Mouse (Mus musculus): ENCODE data around the gene Htr7. TPM values are rescaled to one million over a fixed set of nuclear protein-coding genes. Genes with fewer than 3 reads are reported as not detected.

Htr7 gene
- total RNA-seq (2021) (under 1 TPM; 0.39 to 0.42 TPM), polyA plus RNA-seq (2012; rRNA removed) (0.41 TPM in 2 replicates)
- long read RNA-seq = 0 reads

GRCm38 (mm10) chr19:36057231-36057811, at the start of gene Htr7:
Gene Htr7, minus strand, starts transcription at chr19:36057507.
- WGBS = 2% methylated on average over 83 of the region's 86 CpGs
- Histone ChIP-seq H3K4me3 (peak within 1 kb of the TSS; percentile 31; the same call in 1 of the 2 replicates), H3K36me3 (ENCODE audit: control insufficient read depth, insufficient read depth, low read length) (no peaks in the 10 kb centered on the region), H3K9ac (ENCODE audit: low read depth, low read length) (no peak within 1 kb of the TSS; the same call in 1 of the 2 replicates), H3K27me3 (ENCODE audit: control insufficient read depth, insufficient read depth, low read length) (peaks cover 8% of the 10 kb centered on the region), H3K27ac (no peak within 1 kb of the TSS), H3K4me1 (ENCODE audit: control insufficient read depth, insufficient read depth, low read length) (no peaks in the 10 kb centered on the region), H3K79me2 (replicated peaks; ENCODE audit: control insufficient read depth, insufficient read depth, low read length) (no peaks in the 10 kb centered on the region)
- intact Hi-C loops (cut with DNase I) = no loop called here
- peak; percentile 19 to 37 for DNase-seq
- TF ChIP-seq POLR2A (IDR thresholded peaks at IDR 0.05; ENCODE audit: insufficient read depth, low read depth, low read length) = no peak
- TF ChIP-seq CTCF (IDR thresholded peaks at IDR 0.05) = peak; percentile 33
- no peak for TF ChIP-seq EP300 (IDR thresholded peaks at IDR 0.05; ENCODE audit: insufficient read depth, low read depth, low read length)

- 67% methylated on average over 5 of the region's 5 CpGs for WGBS
- H3K36me3 ChIP-seq (ENCODE audit: control insufficient read depth, insufficient read depth, low read length) = no peaks in the 10 kb centered on the region
- no peak overlapping the region for H3K9ac ChIP-seq (ENCODE audit: low read depth, low read length)
- TF ChIP-seq POLR2A (IDR thresholded peaks at IDR 0.05; ENCODE audit: insufficient read depth, low read depth, low read length) = no peak
- no peak for TF ChIP-seq CTCF (IDR thresholded peaks at IDR 0.05)
- no peak for TF ChIP-seq EP300 (IDR thresholded peaks at IDR 0.05; ENCODE audit: insufficient read depth, low read depth, low read length)
- no peak for DNase-seq
- intact Hi-C loops (cut with DNase I) = no loop called here
- no peak overlapping the region for H3K27ac ChIP-seq
- H3K27me3 ChIP-seq (ENCODE audit: control insufficient read depth, insufficient read depth, low read length) = no peaks in the 10 kb centered on the region
- H3K79me2 ChIP-seq (replicated peaks; ENCODE audit: control insufficient read depth, insufficient read depth, low read length) = no peaks in the 10 kb centered on the region
- H3K4me3 ChIP-seq = no peak overlapping the region
- H3K4me1 ChIP-seq (ENCODE audit: control insufficient read depth, insufficient read depth, low read length) = no peaks in the 10 kb centered on the region
Observed at GRCm38 (mm10) chr19:36103909-36104308, 46.6 kb upstream of the Htr7 start.

- Histone ChIP-seq H3K9ac (ENCODE audit: low read depth, low read length) (no peak overlapping the region), H3K79me2 (replicated peaks; ENCODE audit: control insufficient read depth, insufficient read depth, low read length) (no peaks in the 10 kb centered on the region), H3K4me1 (ENCODE audit: control insufficient read depth, insufficient read depth, low read length) (no peaks in the 10 kb centered on the region), H3K36me3 (ENCODE audit: control insufficient read depth, insufficient read depth, low read length) (no peaks in the 10 kb centered on the region), H3K4me3 (no peak overlapping the region), H3K27ac (no peak overlapping the region), H3K27me3 (ENCODE audit: control insufficient read depth, insufficient read depth, low read length) (no peaks in the 10 kb centered on the region)
- DNase-seq = no peak
- TF ChIP-seq EP300 (IDR thresholded peaks at IDR 0.05; ENCODE audit: insufficient read depth, low read depth, low read length) = no peak
- TF ChIP-seq POLR2A (IDR thresholded peaks at IDR 0.05; ENCODE audit: insufficient read depth, low read depth, low read length) = no peak
- no peak for TF ChIP-seq CTCF (IDR thresholded peaks at IDR 0.05)
- intact Hi-C loops (cut with DNase I) = no loop called here
- 91% methylated on average over 7 of the region's 7 CpGs for WGBS
Observed at GRCm38 (mm10) chr19:36098916-36099315, 41.6 kb upstream of the Htr7 start.

GRCm38 (mm10) chr19:36098265-36098664, 41.0 kb upstream of the Htr7 start:
- Histone ChIP-seq H3K27ac (no peak overlapping the region), H3K36me3 (ENCODE audit: control insufficient read depth, insufficient read depth, low read length) (no peaks in the 10 kb centered on the region), H3K27me3 (ENCODE audit: control insufficient read depth, insufficient read depth, low read length) (no peaks in the 10 kb centered on the region), H3K4me1 (ENCODE audit: control insufficient read depth, insufficient read depth, low read length) (no peaks in the 10 kb centered on the region), H3K9ac (ENCODE audit: low read depth, low read length) (no peak overlapping the region), H3K79me2 (replicated peaks; ENCODE audit: control insufficient read depth, insufficient read depth, low read length) (no peaks in the 10 kb centered on the region), H3K4me3 (no peak overlapping the region)
- intact Hi-C loops (cut with DNase I) = no loop called here
- WGBS = 95% methylated on average over 1 of the region's 1 CpGs
- DNase-seq = no peak
- TF ChIP-seq POLR2A (IDR thresholded peaks at IDR 0.05; ENCODE audit: insufficient read depth, low read depth, low read length) (no peak), EP300 (IDR thresholded peaks at IDR 0.05; ENCODE audit: insufficient read depth, low read depth, low read length) (no peak), CTCF (IDR thresholded peaks at IDR 0.05) (no peak)

- no peak for DNase-seq
- intact Hi-C loops (cut with DNase I) = no loop called here
Observed at GRCm38 (mm10) chr19:36097194-36097593, 39.9 kb upstream of the Htr7 start.

GRCm38 (mm10) chr19:36090781-36091180, 33.5 kb upstream of the Htr7 start:
- H3K79me2 ChIP-seq (replicated peaks; ENCODE audit: control insufficient read depth, insufficient read depth, low read length) = no peaks in the 10 kb centered on the region
- no peak overlapping the region for H3K27ac ChIP-seq
- TF ChIP-seq POLR2A (IDR thresholded peaks at IDR 0.05; ENCODE audit: insufficient read depth, low read depth, low read length) = no peak
- TF ChIP-seq CTCF (IDR thresholded peaks at IDR 0.05) = peak; percentile 78
- no peak for DNase-seq
- intact Hi-C loops (cut with DNase I) = loop anchor here (5.0 kb wide), 1 partner anchor 352 kb away; no protein-coding TSS in a partner anchor
- no peak overlapping the region for H3K4me3 ChIP-seq
- no peaks in the 10 kb centered on the region for H3K27me3 ChIP-seq (ENCODE audit: control insufficient read depth, insufficient read depth, low read length)
- no peaks in the 10 kb centered on the region for H3K36me3 ChIP-seq (ENCODE audit: control insufficient read depth, insufficient read depth, low read length)
- no peaks in the 10 kb centered on the region for H3K4me1 ChIP-seq (ENCODE audit: control insufficient read depth, insufficient read depth, low read length)
- 36% methylated on average over 5 of the region's 5 CpGs for WGBS
- H3K9ac ChIP-seq (ENCODE audit: low read depth, low read length) = no peak overlapping the region

More at GRCm38 (mm10) chr19:36097194-36097593, 39.9 kb upstream of the Htr7 start:
- no peaks in the 10 kb centered on the region for H3K4me1 ChIP-seq (ENCODE audit: control insufficient read depth, insufficient read depth, low read length)
- H3K27ac ChIP-seq = no peak overlapping the region
- H3K79me2 ChIP-seq (replicated peaks; ENCODE audit: control insufficient read depth, insufficient read depth, low read length) = no peaks in the 10 kb centered on the region
- H3K36me3 ChIP-seq (ENCODE audit: control insufficient read depth, insufficient read depth, low read length) = no peaks in the 10 kb centered on the region
- TF ChIP-seq CTCF (IDR thresholded peaks at IDR 0.05) = no peak
- no peak for TF ChIP-seq EP300 (IDR thresholded peaks at IDR 0.05; ENCODE audit: insufficient read depth, low read depth, low read length)
- no peak for TF ChIP-seq POLR2A (IDR thresholded peaks at IDR 0.05; ENCODE audit: insufficient read depth, low read depth, low read length)
- no peak overlapping the region for H3K4me3 ChIP-seq
- WGBS = 82% methylated on average over 3 of the region's 3 CpGs
- no peak overlapping the region for H3K9ac ChIP-seq (ENCODE audit: low read depth, low read length)
- H3K27me3 ChIP-seq (ENCODE audit: control insufficient read depth, insufficient read depth, low read length) = no peaks in the 10 kb centered on the region

All from heart, adult 2 months (tissue).